Mouse (Mus musculus): ENCODE measurements around the gene Fcgrt.
"Not testable (repeated sequence)": the region's sequence is repeated elsewhere in the genome, so short reads cannot be mapped to it uniquely, and the experiment has no call there.

GRCm38 (mm10) chr7:45125649-45126048, 22.0 kb upstream of the Fcgrt start:
- not testable (repeated sequence) for TF ChIP-seq CTCF (conservative IDR thresholded peaks at IDR 0.05; ENCODE audit: insufficient read depth, insufficient read length, low read depth, low read length); POLR2A (IDR thresholded peaks at IDR 0.05; ENCODE audit: low read depth, low read length)

All from kidney, adult 2 months (tissue).